Mouse (Mus musculus): Measurements from ENCODE around the gene Gm9999. TPM values are rescaled to one million over a fixed set of nuclear protein-coding genes. Genes with fewer than 3 reads are reported as not detected.

Gene Gm9999
- polyA plus RNA-seq, 1 experiment from 2014 or later, result not detected

DNA sequence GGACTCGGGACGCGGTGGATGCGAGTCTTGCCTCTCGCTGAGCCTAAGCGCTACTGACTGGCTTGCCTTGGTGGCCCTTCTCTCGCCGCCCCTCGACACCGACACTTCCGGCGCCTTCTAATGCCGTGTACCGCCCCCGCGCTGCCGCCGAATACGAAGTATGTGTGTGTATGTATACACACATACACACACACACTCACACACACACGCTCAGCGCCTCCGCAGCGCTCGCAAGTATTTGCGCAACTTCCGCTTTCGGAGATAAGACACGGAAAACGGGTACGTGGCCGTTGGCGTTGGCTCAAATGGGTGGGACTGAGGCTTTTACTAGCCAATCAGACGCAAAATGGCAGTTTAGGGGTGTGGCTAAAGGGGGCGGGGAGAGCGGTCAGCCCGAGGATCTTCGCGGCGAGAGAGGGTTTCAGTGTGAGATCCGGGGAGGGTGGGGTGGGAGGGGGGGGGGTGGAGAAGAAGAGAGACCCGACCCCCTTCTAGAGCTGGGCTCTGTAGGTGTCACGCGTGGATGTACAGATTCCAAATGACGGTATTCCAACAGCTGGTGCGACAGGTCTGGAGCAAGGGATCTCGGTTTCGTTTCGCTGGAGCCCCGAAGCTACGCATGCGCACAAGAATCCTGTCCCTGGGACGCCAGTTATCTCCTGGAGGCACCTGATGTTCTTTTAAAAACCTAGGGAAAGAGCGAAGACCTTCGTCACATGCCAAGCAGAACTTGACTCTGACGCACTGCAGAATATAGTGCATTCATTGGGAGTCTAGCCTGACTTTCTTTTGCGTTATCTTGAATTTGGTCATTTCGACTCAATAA is 25.0 kb downstream of the Gm9999 start, which contains the start of gene Spty2d1:
Spty2d1 (minus strand) TSS at position 244 of the 826 bp plus-strand sequence.
- Histone ChIP-seq H3K27ac (replicated peaks) (peak within 1 kb of the TSS; percentile 97), H3K4me1 (replicated peaks; ENCODE audit: control insufficient read depth, insufficient read depth) (peaks cover 2% of the 10 kb centered on the region; the same call in 1 of the 2 replicates), H3K9ac (ENCODE audit: low read length) (peak within 1 kb of the TSS; percentile 82), H3K36me3 (ENCODE audit: control insufficient read depth, insufficient read depth, low read length) (no peaks in the 10 kb centered on the region), H3K4me2 (replicated peaks; ENCODE audit: low read depth) (peak within 1 kb of the TSS; percentile 71), H3K4me3 (ENCODE audit: low read depth, low read length) (peak within 1 kb of the TSS; percentile 74), H3K9me3 (ENCODE audit: control insufficient read depth, low read length) (no peaks in the 10 kb centered on the region), H3K27me3 (ENCODE audit: control insufficient read depth, insufficient read depth, low read length) (no peaks in the 10 kb centered on the region)
- ATAC-seq (ENCODE audit: low FRiP score, low TSS enrichment) (peak; percentile 96), DNase-seq (ENCODE audit: low spot score) (peak; percentile 99)
- TF ChIP-seq EP300 (optimal IDR thresholded peaks at IDR 0.05) (no peak), CTCF (IDR thresholded peaks at IDR 0.05; ENCODE audit: low read depth) (0 out of 2 replicates have a peak, but pooled peaks have one; percentile 7)
- WGBS, result under 1% methylated on average over 56 of the region's 57 CpGs

DNA sequence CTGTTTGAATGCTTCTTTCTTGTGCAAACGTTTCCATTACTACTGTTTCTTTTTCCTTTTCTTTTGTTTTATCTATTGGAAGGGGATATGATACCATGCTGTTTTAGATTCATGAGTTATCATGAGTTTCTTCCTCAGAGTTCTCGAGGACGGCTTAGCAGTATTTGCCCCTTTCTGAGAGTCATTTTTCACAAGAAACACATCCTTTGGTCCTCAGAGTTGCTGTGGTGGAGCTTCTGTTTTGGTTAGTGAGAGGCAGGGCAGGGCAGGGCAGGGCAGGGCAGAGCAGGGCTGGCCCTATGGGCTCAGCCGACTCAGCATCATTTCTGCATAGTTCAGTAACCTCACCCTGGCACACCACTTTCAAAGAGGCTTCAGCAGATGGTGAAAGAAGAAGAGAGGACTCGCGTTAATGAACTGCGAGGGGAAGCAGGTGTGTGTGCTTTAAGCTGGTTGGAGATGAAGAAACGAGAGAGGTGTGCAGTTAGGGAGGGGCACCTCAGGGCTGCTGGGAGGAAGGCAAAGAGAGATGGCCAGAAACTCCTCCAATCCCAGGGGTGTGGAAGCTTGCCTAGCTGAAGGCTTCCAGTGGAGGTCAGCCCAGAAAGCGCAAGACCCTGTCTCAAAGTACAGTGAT is 29.9 kb downstream of the Gm9999 start:
- no peak overlapping the region for H3K4me3 ChIP-seq (ENCODE audit: low read depth, low read length)
- 25% methylated on average over 9 of the region's 9 CpGs for WGBS
- no peak overlapping the region for H3K9ac ChIP-seq (ENCODE audit: low read length)
- TF ChIP-seq CTCF (IDR thresholded peaks at IDR 0.05; ENCODE audit: low read depth), result no peak
- H3K9me3 ChIP-seq (ENCODE audit: control insufficient read depth, low read length), result no peaks in the 10 kb centered on the region
- peaks cover 2% of the 10 kb centered on the region for H3K4me1 ChIP-seq (replicated peaks; ENCODE audit: control insufficient read depth, insufficient read depth)
- H3K4me2 ChIP-seq (replicated peaks; ENCODE audit: low read depth), result no peak overlapping the region
- no peak for ATAC-seq (ENCODE audit: low FRiP score, low TSS enrichment)
- no peak overlapping the region for H3K27ac ChIP-seq (replicated peaks)
- H3K36me3 ChIP-seq (ENCODE audit: control insufficient read depth, insufficient read depth, low read length), result no peaks in the 10 kb centered on the region
- no peaks in the 10 kb centered on the region for H3K27me3 ChIP-seq (ENCODE audit: control insufficient read depth, insufficient read depth, low read length)
- no peak for DNase-seq (ENCODE audit: low spot score)

DNA sequence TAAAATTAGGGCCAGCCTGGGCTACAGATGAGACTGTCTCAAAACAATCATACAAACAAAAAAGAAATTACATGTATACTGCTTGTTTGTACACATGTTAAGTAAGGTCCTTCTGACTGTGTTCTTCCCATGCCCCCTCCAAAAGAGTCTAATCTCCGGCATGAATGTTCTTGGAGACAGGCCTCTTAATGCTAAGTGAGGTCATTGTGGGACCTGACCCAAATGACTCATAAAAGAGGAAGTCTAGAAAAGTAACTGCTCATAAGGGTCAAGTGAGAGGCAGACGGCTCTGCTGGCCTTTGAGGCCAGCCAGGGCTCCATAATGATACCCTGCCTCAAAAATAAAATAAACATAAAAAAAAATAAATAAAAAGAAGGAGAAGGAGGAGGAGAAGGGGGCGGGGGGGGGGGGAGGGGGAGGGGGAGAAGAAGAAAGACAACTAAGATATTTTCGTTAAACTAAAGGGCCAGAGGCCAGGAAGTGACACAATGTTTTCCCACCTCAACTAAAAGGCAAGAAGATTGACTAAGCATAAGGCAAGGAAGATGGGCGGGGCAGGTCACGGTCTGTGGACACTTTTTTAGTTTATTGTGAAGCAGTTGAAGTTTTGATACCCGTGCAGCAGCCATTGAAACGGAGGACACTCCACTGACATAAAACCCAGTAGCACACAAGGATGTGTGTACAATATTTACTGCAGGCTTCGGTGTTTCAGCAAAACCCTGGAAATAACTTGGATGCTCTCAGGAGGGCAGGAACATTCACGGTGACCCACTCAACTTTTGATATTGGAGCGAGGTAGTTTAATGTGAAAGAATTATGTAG is 31.4 kb downstream of the Gm9999 start:
- TF ChIP-seq CTCF (IDR thresholded peaks at IDR 0.05; ENCODE audit: low read depth) (no peak), EP300 (optimal IDR thresholded peaks at IDR 0.05) (no peak)
- WGBS, result 37% methylated on average over 10 of the region's 11 CpGs
- Histone ChIP-seq H3K27ac (replicated peaks) (peak overlapping the region; percentile 72; the same call in 1 of the 2 replicates), H3K4me3 (ENCODE audit: low read depth, low read length) (no peak overlapping the region), H3K4me1 (replicated peaks; ENCODE audit: control insufficient read depth, insufficient read depth) (peaks cover 2% of the 10 kb centered on the region; the same call in 1 of the 2 replicates), H3K4me2 (replicated peaks; ENCODE audit: low read depth) (no peak overlapping the region), H3K36me3 (ENCODE audit: control insufficient read depth, insufficient read depth, low read length) (no peaks in the 10 kb centered on the region), H3K9ac (ENCODE audit: low read length) (no peak overlapping the region), H3K27me3 (ENCODE audit: control insufficient read depth, insufficient read depth, low read length) (no peaks in the 10 kb centered on the region), H3K9me3 (ENCODE audit: control insufficient read depth, low read length) (no peaks in the 10 kb centered on the region)
- no peak for DNase-seq (ENCODE audit: low spot score)
- ATAC-seq (ENCODE audit: low FRiP score, low TSS enrichment), result peak; percentile 49

GRCm38 (mm10) chr7:47015390-47016065 is 32.1 kb downstream of the Gm9999 start:
- Histone ChIP-seq H3K4me1 (replicated peaks; ENCODE audit: control insufficient read depth, insufficient read depth) (no peaks in the 10 kb centered on the region; the same call in 1 of the 2 replicates), H3K4me3 (ENCODE audit: low read depth, low read length) (no peak overlapping the region), H3K9ac (ENCODE audit: low read length) (no peak overlapping the region), H3K27ac (replicated peaks) (peak overlapping the region; percentile 72), H3K36me3 (ENCODE audit: control insufficient read depth, insufficient read depth, low read length) (no peaks in the 10 kb centered on the region), H3K4me2 (replicated peaks; ENCODE audit: low read depth) (peak overlapping the region; percentile 44), H3K9me3 (ENCODE audit: control insufficient read depth, low read length) (no peaks in the 10 kb centered on the region), H3K27me3 (ENCODE audit: control insufficient read depth, insufficient read depth, low read length) (no peaks in the 10 kb centered on the region)
- TF ChIP-seq CTCF (IDR thresholded peaks at IDR 0.05; ENCODE audit: low read depth) (peak; percentile 84), EP300 (optimal IDR thresholded peaks at IDR 0.05) (no peak)
- DNase-seq (ENCODE audit: low spot score) (peak; percentile 92), ATAC-seq (ENCODE audit: low FRiP score, low TSS enrichment) (peak; percentile 99)
- WGBS, result 8% methylated on average over 6 of the region's 6 CpGs

- Histone ChIP-seq H3K9ac (ENCODE audit: low read length) (no peak overlapping the region), H3K27ac (replicated peaks) (no peak overlapping the region), H3K4me2 (replicated peaks; ENCODE audit: low read depth) (no peak overlapping the region), H3K36me3 (ENCODE audit: control insufficient read depth, insufficient read depth, low read length) (no peaks in the 10 kb centered on the region), H3K4me1 (replicated peaks; ENCODE audit: control insufficient read depth, insufficient read depth) (no peaks in the 10 kb centered on the region; the same call in 1 of the 2 replicates), H3K27me3 (ENCODE audit: control insufficient read depth, insufficient read depth, low read length) (no peaks in the 10 kb centered on the region), H3K9me3 (ENCODE audit: control insufficient read depth, low read length) (no peaks in the 10 kb centered on the region), H3K4me3 (ENCODE audit: low read depth, low read length) (no peak overlapping the region)
- WGBS, result 73% methylated on average over 3 of the region's 3 CpGs
- ATAC-seq (ENCODE audit: low FRiP score, low TSS enrichment), result no peak
- TF ChIP-seq CTCF (IDR thresholded peaks at IDR 0.05; ENCODE audit: low read depth) (no peak), EP300 (optimal IDR thresholded peaks at IDR 0.05) (no peak)
- no peak for DNase-seq (ENCODE audit: low spot score)
These were observed 33.2 kb downstream of the Gm9999 start for GRCm38 (mm10) chr7:47016602-47017001.

Data from stomach, postnatal 0 days (tissue).